ENCODE assay signal across 8 mouse cellular contexts in genomic region chr11:77308533-77308932, GRCm38 (mm10).
A peak's percentile ranks its signal among the peaks of the same experiment; 100 is the strongest.
DNase-seq lines count a peak whose midpoint lies in the region; TF ChIP-seq lines count a peak whose summit lies in the region.

No protein-coding gene starts in this region.

- DNase-seq in heart, adult 2 months: no peak
- no peak for DNase-seq in heart, embryonic 10.5 days (ENCODE audit: low spot score)
- peak; percentile 45 for DNase-seq in thymus, adult 2 months
- no peak for DNase-seq in thymus, adult 18-20 months
- DNase-seq in cerebellum, postnatal 36 days: peak; percentile 15 to 45
- peak; percentile 21 to 25 for DNase-seq in kidney, postnatal 4 days
- peak; percentile 21 to 38 for DNase-seq in natural killer cell, adult 2 months (ENCODE audit: low spot score in 2 of 2)
- no peak for DNase-seq in urinary bladder, adult 18-20 months (ENCODE audit: low spot score in 2 of 2)

- H3K27me3 ChIP-seq in heart, adult 2 months (ENCODE audit: control insufficient read depth, insufficient read depth, low read length): no peaks in the 10 kb centered on the region
- H3K27me3 ChIP-seq in heart, embryonic 10.5 days (ENCODE audit: insufficient read depth, poor library complexity, severe bottlenecking): no peaks in the 10 kb centered on the region
- no peaks in the 10 kb centered on the region for H3K27me3 ChIP-seq in thymus, adult 2 months (ENCODE audit: control insufficient read depth, insufficient read depth, low read length)

- H3K36me3 ChIP-seq in heart, adult 2 months (ENCODE audit: control insufficient read depth, insufficient read depth, low read length): no peaks in the 10 kb centered on the region
- no peaks in the 10 kb centered on the region; the same call in 1 of the 2 replicates for H3K36me3 ChIP-seq in heart, embryonic 10.5 days
- no peaks in the 10 kb centered on the region for H3K36me3 ChIP-seq in thymus, adult 2 months (ENCODE audit: control insufficient read depth, insufficient read depth, low read length)

- intact Hi-C loops in heart, adult 2 months (cut with DNase I): loop anchor here (1.0 kb wide), 2 partner anchors 94 to 208 kb away; no protein-coding TSS in a partner anchor

- H3K9me3 ChIP-seq in heart, embryonic 10.5 days: no peaks in the 10 kb centered on the region

- no peak overlapping the region for H3K27ac ChIP-seq in heart, adult 2 months
- no peak overlapping the region for H3K27ac ChIP-seq in heart, embryonic 10.5 days
- H3K27ac ChIP-seq in thymus, adult 2 months (ENCODE audit: control insufficient read depth, insufficient read depth, low read length): no peak overlapping the region

- H3K79me2 ChIP-seq in heart, adult 2 months (replicated peaks; ENCODE audit: control insufficient read depth, insufficient read depth, low read length): no peaks in the 10 kb centered on the region

- H3K4me1 ChIP-seq in heart, adult 2 months (ENCODE audit: control insufficient read depth, insufficient read depth, low read length): no peaks in the 10 kb centered on the region
- H3K4me1 ChIP-seq in heart, embryonic 10.5 days: no peaks in the 10 kb centered on the region
- H3K4me1 ChIP-seq in thymus, adult 2 months (replicated peaks; ENCODE audit: control insufficient read depth, insufficient read depth, low read length): no peaks in the 10 kb centered on the region

- TF ChIP-seq POLR2A in heart, adult 2 months (IDR thresholded peaks at IDR 0.05; ENCODE audit: insufficient read depth, low read depth, low read length): no peak
- TF ChIP-seq POLR2A in thymus, adult 2 months (IDR thresholded peaks at IDR 0.05; ENCODE audit: control insufficient read depth, extremely low read depth, insufficient read depth, low read length, poor library complexity): no peak

- 0% methylated on average over 1 of the region's 1 CpGs for WGBS in heart, adult 2 months
- 0% methylated on average over 1 of the region's 1 CpGs for WGBS in heart, embryonic 10.5 days
- WGBS in thymus, adult 2 months: 3% methylated on average over 1 of the region's 1 CpGs

- H3K9ac ChIP-seq in heart, adult 2 months (ENCODE audit: low read depth, low read length): no peak overlapping the region

- TF ChIP-seq CTCF in heart, adult 2 months (IDR thresholded peaks at IDR 0.05): peak; percentile 87
- no peak for TF ChIP-seq CTCF in thymus, adult 2 months (IDR thresholded peaks at IDR 0.05; ENCODE audit: borderline replicate concordance, control insufficient read depth, extremely low read depth, insufficient read depth, low read length, poor library complexity)

- no peak overlapping the region for H3K4me3 ChIP-seq in heart, adult 2 months
- H3K4me3 ChIP-seq in heart, embryonic 10.5 days: no peak overlapping the region
- no peak overlapping the region for H3K4me3 ChIP-seq in thymus, adult 2 months (ENCODE audit: control insufficient read depth, insufficient read depth, low read length)

- TF ChIP-seq EP300 in heart, adult 2 months (IDR thresholded peaks at IDR 0.05; ENCODE audit: insufficient read depth, low read depth, low read length): no peak

Comparison
In these comparisons a context has a peak if more than half of its experiments do, and no peak if none do; other contexts are left out.
1. DNase-seq: peak in thymus, adult 2 months (single experiment), cerebellum, postnatal 36 days (2 of 2), kidney, postnatal 4 days (2 of 2) and natural killer cell, adult 2 months (2 of 2); none in heart, adult 2 months (0 of 2), heart, embryonic 10.5 days (single experiment), thymus, adult 18-20 months (0 of 2) and urinary bladder, adult 18-20 months (0 of 2).